Mouse (Mus musculus): Measurements from ENCODE around the gene Ankrd65.
A peak's percentile ranks its signal among the peaks of the same experiment; 100 is the strongest.

DNA sequence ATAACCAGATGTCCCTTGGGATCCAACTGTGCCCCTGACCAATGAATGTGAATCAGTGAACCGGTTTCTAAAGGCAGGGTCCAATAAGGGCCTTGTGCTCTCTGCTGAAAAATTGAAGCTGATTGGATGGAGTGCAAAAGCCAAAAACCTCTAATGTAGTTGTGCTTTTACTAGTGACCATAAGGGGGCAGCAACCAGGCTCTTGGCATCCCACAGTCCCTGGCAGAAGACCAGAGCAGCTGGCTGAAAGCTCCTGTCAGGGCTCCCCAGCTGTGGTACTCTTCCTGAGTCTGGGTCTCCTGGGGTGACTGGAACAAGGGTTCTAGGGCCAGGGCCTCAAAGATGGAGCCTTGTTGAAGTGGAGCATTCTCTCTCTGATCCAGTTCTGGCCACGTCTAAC, 43.6 kb downstream of the Ankrd65 start:
- peak; percentile 73 for TF ChIP-seq CTCF (IDR thresholded peaks at IDR 0.05; ENCODE audit: borderline replicate concordance, extremely low read depth, insufficient read depth, insufficient read length)
- TF ChIP-seq POLR2A (IDR thresholded peaks at IDR 0.05; ENCODE audit: borderline replicate concordance, extremely low read depth, insufficient read depth, insufficient read length, poor library complexity, severe bottlenecking), result no peak
